Mouse (Mus musculus): ENCODE data around the gene Olfr868. TPM values are rescaled to one million over a fixed set of nuclear protein-coding genes. Genes with fewer than 3 reads are reported as not detected.

Gene Olfr868
- not detected for total RNA-seq (2022)

GRCm38 (mm10) chr9:20098326-20098725 lies at the start of gene Olfr868:
TSS of gene Olfr868 (plus strand) at chr9:20098626.
- no peak for DNase-seq (ENCODE audit: low spot score in 2 of 2)

GRCm38 (mm10) chr9:20057462-20057861 lies 41.0 kb upstream of the Olfr868 start, which contains the start of gene Olfr867:
TSS of gene Olfr867 (minus strand) at chr9:20057562.
- DNase-seq (ENCODE audit: low spot score in 2 of 2) = no peak

- DNase-seq (ENCODE audit: low spot score in 2 of 2) = no peak
Observed at GRCm38 (mm10) chr9:20070236-20070635, 28.2 kb upstream of the Olfr868 start.

GRCm38 (mm10) chr9:20071291-20071690 lies 27.1 kb upstream of the Olfr868 start:
- no peak for DNase-seq (ENCODE audit: low spot score in 2 of 2)

GRCm38 (mm10) chr9:20073523-20074177 lies 24.8 kb upstream of the Olfr868 start:
- no peak for DNase-seq (ENCODE audit: low spot score in 2 of 2)

GRCm38 (mm10) chr9:20128709-20129108 lies 30.3 kb downstream of the Olfr868 start, which contains the start of gene Olfr869:
TSS of gene Olfr869 (plus strand) at chr9:20129009.
- DNase-seq (ENCODE audit: low spot score in 2 of 2) = no peak

- no peak for DNase-seq (ENCODE audit: low spot score in 2 of 2)
Observed at GRCm38 (mm10) chr9:20149706-20150105, 51.3 kb downstream of the Olfr868 start.

Other genes with a start within 250 kb of the Olfr868 start
- not detected for gene Olfr860, start 248.9 kb upstream of the Olfr868 start, total RNA-seq (2022)
- not detected for gene Olfr862, start 210.6 kb upstream of the Olfr868 start, total RNA-seq (2022)
- not detected for gene Olfr77, start 181.8 kb upstream of the Olfr868 start, total RNA-seq (2022)
- not detected for gene Olfr866, start 70.6 kb upstream of the Olfr868 start, total RNA-seq (2022)
- gene Olfr867, start 41.1 kb upstream of the Olfr868 start, total RNA-seq (2022) = not detected
- gene Olfr869, start 30.4 kb downstream of the Olfr868 start, total RNA-seq (2022) = not detected
- gene Olfr870, start 75.4 kb downstream of the Olfr868 start, total RNA-seq (2022) = not detected
- not detected for gene Olfr871, start 113.6 kb downstream of the Olfr868 start, total RNA-seq (2022)
- not detected for gene Olfr872, start 138.5 kb downstream of the Olfr868 start, total RNA-seq (2022)
- not detected for gene Olfr39, start 183.7 kb downstream of the Olfr868 start, total RNA-seq (2022)
- not detected for gene Olfr873, start 199.9 kb downstream of the Olfr868 start, total RNA-seq (2022)
- gene Olfr18, start 237.5 kb downstream of the Olfr868 start, total RNA-seq (2022) = under 1 TPM in 1 of 4 experiments, not detected in 3; 0.22 TPM

Measured in layer of hippocampus, adult 8-10 months (tissue).